Comparison of ENCODE assay signal across 22 mouse cellular contexts in the genomic region with DNA sequence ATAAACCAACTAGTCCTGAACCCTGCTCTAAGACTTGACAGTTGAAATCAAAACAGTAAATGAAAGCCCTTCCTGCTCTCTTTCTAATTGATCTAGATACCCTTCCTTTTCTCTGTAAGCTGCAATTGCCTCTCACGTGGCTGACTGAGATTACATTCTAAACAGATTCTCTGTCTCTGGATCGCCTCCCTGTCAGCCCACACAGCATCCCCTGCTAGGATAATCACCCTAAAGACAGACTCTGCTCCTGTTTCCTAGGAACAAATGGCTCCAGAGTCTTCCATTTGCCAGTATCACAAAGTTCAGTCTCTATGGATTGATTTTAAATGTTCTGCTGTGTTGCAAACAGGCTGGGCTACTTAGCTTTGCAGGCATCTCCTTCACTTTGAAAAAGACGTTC.
DNase-seq lines count a peak whose midpoint lies in the region; ATAC-seq lines count a peak whose summit lies in the region.
"Had no signal": no experiment of that assay in that cellular context is flagged by ENCODE, and none has a peak within 500 bp of the region (broad histone marks: within the 10 kb centered on the region; RNA-seq: fewer than 3 reads in every experiment).

No protein-coding gene starts in this region.

- DNase-seq in embryonic facial prominence, embryonic 14.5 days (ENCODE audit: low spot score): peak; percentile 13
- DNase-seq in embryonic facial prominence, embryonic 10.5 days (ENCODE audit: low spot score): no peak
- DNase-seq in left cerebral cortex, adult 9 months (ENCODE audit: low spot score in 2 of 2): peak; percentile 26 to 30
- DNase-seq in left cerebral cortex, postnatal 4 days: no peak
- DNase-seq in layer of hippocampus, adult 9-10 months (ENCODE audit: low spot score): peak; percentile 30
- DNase-seq in right cerebral cortex, postnatal 25 days: peak; percentile 7
- DNase-seq: adrenal gland, adult 8-10 months; cerebellum, adult 11 months; cerebellum, postnatal 10 days; kidney, adult 18-20 months; kidney, postnatal 14 days had no signal

- no peak overlapping the region for H3K9ac ChIP-seq in embryonic facial prominence, embryonic 14.5 days (ENCODE audit: low read depth, low read length)
- no peak overlapping the region for H3K9ac ChIP-seq in intestine, embryonic 16.5 days (ENCODE audit: low read depth, low read length)
- H3K9ac ChIP-seq: embryonic facial prominence, embryonic 15.5 days; limb, embryonic 13.5 days; liver, embryonic 15.5 days had no signal

- 20% methylated on average over 3 of the region's 3 CpGs for WGBS in embryonic facial prominence, embryonic 14.5 days
- 18% methylated on average over 3 of the region's 3 CpGs for WGBS in embryonic facial prominence, embryonic 10.5 days
- 27% methylated on average over 3 of the region's 3 CpGs for WGBS in intestine, embryonic 16.5 days

- no peaks in the 10 kb centered on the region for H3K4me1 ChIP-seq in embryonic facial prominence, embryonic 14.5 days (ENCODE audit: control insufficient read depth, insufficient read depth, low read length)
- no peaks in the 10 kb centered on the region for H3K4me1 ChIP-seq in embryonic facial prominence, embryonic 10.5 days
- H3K4me1 ChIP-seq in intestine, embryonic 16.5 days (ENCODE audit: control insufficient read depth, insufficient read depth, low read length): no peaks in the 10 kb centered on the region
- H3K4me1 ChIP-seq: embryonic facial prominence, embryonic 15.5 days; heart, embryonic 10.5 days; hindbrain, embryonic 10.5 days; limb, embryonic 13.5 days; liver, embryonic 15.5 days; midbrain, embryonic 10.5 days had no signal

- no peaks in the 10 kb centered on the region for H3K27me3 ChIP-seq in embryonic facial prominence, embryonic 14.5 days (replicated peaks; ENCODE audit: control insufficient read depth, insufficient read depth, low read length)
- no peaks in the 10 kb centered on the region for H3K27me3 ChIP-seq in embryonic facial prominence, embryonic 10.5 days (replicated peaks; ENCODE audit: low read depth, poor library complexity, severe bottlenecking)
- no peaks in the 10 kb centered on the region for H3K27me3 ChIP-seq in intestine, embryonic 16.5 days (replicated peaks; ENCODE audit: control insufficient read depth, insufficient read depth, low read length)
- H3K27me3 ChIP-seq: embryonic facial prominence, embryonic 15.5 days; limb, embryonic 13.5 days; liver, embryonic 15.5 days had no signal

- intact Hi-C loops in left cerebral cortex, postnatal 4 days (cut with DNase I): no loop called here

- no peak overlapping the region for H3K27ac ChIP-seq in embryonic facial prominence, embryonic 14.5 days (replicated peaks; ENCODE audit: low read depth, low read length)
- no peak overlapping the region for H3K27ac ChIP-seq in embryonic facial prominence, embryonic 10.5 days (replicated peaks)
- H3K27ac ChIP-seq in intestine, embryonic 16.5 days (ENCODE audit: low read length): no peak overlapping the region
- H3K27ac ChIP-seq: embryonic facial prominence, embryonic 15.5 days; heart, embryonic 10.5 days; hindbrain, embryonic 10.5 days; left cerebral cortex, adult 2 months; limb, embryonic 13.5 days; liver, embryonic 15.5 days; macrophage; midbrain, embryonic 10.5 days; stomach, postnatal 0 days had no signal

- H3K36me3 ChIP-seq in embryonic facial prominence, embryonic 14.5 days (ENCODE audit: control insufficient read depth, insufficient read depth, low read length): no peaks in the 10 kb centered on the region
- H3K36me3 ChIP-seq in embryonic facial prominence, embryonic 10.5 days (replicated peaks): no peaks in the 10 kb centered on the region
- H3K36me3 ChIP-seq in intestine, embryonic 16.5 days (ENCODE audit: control insufficient read depth, insufficient read depth, low read length): no peaks in the 10 kb centered on the region
- H3K36me3 ChIP-seq: embryonic facial prominence, embryonic 15.5 days; heart, embryonic 10.5 days; hindbrain, embryonic 10.5 days; limb, embryonic 13.5 days; liver, embryonic 15.5 days; midbrain, embryonic 10.5 days had no signal

- peaks cover 5% of the 10 kb centered on the region; the same call in 1 of the 2 replicates for H3K9me3 ChIP-seq in embryonic facial prominence, embryonic 14.5 days (ENCODE audit: control insufficient read depth, low read length)
- no peaks in the 10 kb centered on the region for H3K9me3 ChIP-seq in embryonic facial prominence, embryonic 10.5 days
- no peaks in the 10 kb centered on the region for H3K9me3 ChIP-seq in intestine, embryonic 16.5 days (ENCODE audit: control insufficient read depth, low read length)
- H3K9me3 ChIP-seq: embryonic facial prominence, embryonic 15.5 days; heart, embryonic 10.5 days; hindbrain, embryonic 10.5 days; limb, embryonic 13.5 days; liver, embryonic 15.5 days; midbrain, embryonic 10.5 days had no signal

- no peak overlapping the region for H3K4me2 ChIP-seq in embryonic facial prominence, embryonic 14.5 days (ENCODE audit: low read depth, low read length)
- H3K4me2 ChIP-seq in intestine, embryonic 16.5 days (ENCODE audit: low read depth, low read length): no peak overlapping the region
- H3K4me2 ChIP-seq: embryonic facial prominence, embryonic 15.5 days; limb, embryonic 13.5 days; liver, embryonic 15.5 days had no signal

- no peak for ATAC-seq in embryonic facial prominence, embryonic 14.5 days (ENCODE audit: low read depth)
- no peak for ATAC-seq in intestine, embryonic 16.5 days
- ATAC-seq in granulocyte monocyte progenitor cell, adult 5-6 weeks (replicated peaks; ENCODE audit: poor library complexity, severe bottlenecking): no peak

- no peak overlapping the region for H3K4me3 ChIP-seq in embryonic facial prominence, embryonic 14.5 days (ENCODE audit: low read depth, low read length)
- H3K4me3 ChIP-seq in embryonic facial prominence, embryonic 10.5 days: no peak overlapping the region
- H3K4me3 ChIP-seq in intestine, embryonic 16.5 days (ENCODE audit: low read length): no peak overlapping the region
- H3K4me3 ChIP-seq: embryonic facial prominence, embryonic 15.5 days; heart, embryonic 10.5 days; hindbrain, embryonic 10.5 days; left cerebral cortex, adult 2 months; limb, embryonic 13.5 days; liver, embryonic 15.5 days; midbrain, embryonic 10.5 days had no signal

Comparison
In these comparisons a context has a peak if more than half of its experiments do, and no peak if none do; other contexts are left out.
1. DNase-seq: peak in embryonic facial prominence, embryonic 14.5 days (single experiment), left cerebral cortex, adult 9 months (2 of 2), layer of hippocampus, adult 9-10 months (single experiment) and right cerebral cortex, postnatal 25 days (single experiment); none in embryonic facial prominence, embryonic 10.5 days (single experiment) and left cerebral cortex, postnatal 4 days (single experiment).